Mouse (Mus musculus): ENCODE data around the gene Lrrtm1.
A peak's percentile ranks its signal among the peaks of the same experiment; 100 is the strongest.

Lrrtm1 gene

GRCm38 (mm10) chr6:77242601-77243406, at the start of gene Lrrtm1:
Gene Lrrtm1, plus strand, starts transcription at chr6:77242689.
- DNase-seq (ENCODE audit: extremely low spot score, low spot score): peak; percentile 74

- DNase-seq (ENCODE audit: extremely low spot score, low spot score): no peak
These were observed 45.8 kb upstream of the Lrrtm1 start for GRCm38 (mm10) chr6:77196650-77197049.

- no peak for DNase-seq (ENCODE audit: extremely low spot score, low spot score)
These were observed 43.1 kb upstream of the Lrrtm1 start for GRCm38 (mm10) chr6:77199375-77199774.

GRCm38 (mm10) chr6:77209183-77209582, 33.3 kb upstream of the Lrrtm1 start:
- no peak for DNase-seq (ENCODE audit: extremely low spot score, low spot score)

- DNase-seq (ENCODE audit: extremely low spot score, low spot score): no peak
These were observed 32.6 kb upstream of the Lrrtm1 start for GRCm38 (mm10) chr6:77209929-77210328.

- DNase-seq (ENCODE audit: extremely low spot score, low spot score): peak; percentile 28
These were observed 28.6 kb upstream of the Lrrtm1 start for GRCm38 (mm10) chr6:77213757-77214409.

GRCm38 (mm10) chr6:77215322-77215721, 27.2 kb upstream of the Lrrtm1 start:
- DNase-seq (ENCODE audit: extremely low spot score, low spot score): no peak

GRCm38 (mm10) chr6:77218875-77219274, 23.6 kb upstream of the Lrrtm1 start:
- no peak for DNase-seq (ENCODE audit: extremely low spot score, low spot score)

- DNase-seq (ENCODE audit: extremely low spot score, low spot score): no peak
These were observed 21.7 kb upstream of the Lrrtm1 start for GRCm38 (mm10) chr6:77220776-77221175.

- DNase-seq (ENCODE audit: extremely low spot score, low spot score): no peak
These were observed 19.4 kb upstream of the Lrrtm1 start for GRCm38 (mm10) chr6:77222849-77223638.

- DNase-seq (ENCODE audit: extremely low spot score, low spot score): no peak
These were observed 2.1 kb upstream of the Lrrtm1 start for GRCm38 (mm10) chr6:77240426-77240825.

GRCm38 (mm10) chr6:77243541-77244231, 1.2 kb downstream of the Lrrtm1 start:
- peak; percentile 71 for DNase-seq (ENCODE audit: extremely low spot score, low spot score)

- DNase-seq (ENCODE audit: extremely low spot score, low spot score): no peak
These were observed 11.0 kb downstream of the Lrrtm1 start for GRCm38 (mm10) chr6:77253480-77253879.

GRCm38 (mm10) chr6:77256348-77256747, 13.9 kb downstream of the Lrrtm1 start:
- no peak for DNase-seq (ENCODE audit: extremely low spot score, low spot score)

- DNase-seq (ENCODE audit: extremely low spot score, low spot score): no peak
These were observed 15.0 kb downstream of the Lrrtm1 start for GRCm38 (mm10) chr6:77257358-77258105.

- no peak for DNase-seq (ENCODE audit: extremely low spot score, low spot score)
These were observed 22.7 kb downstream of the Lrrtm1 start for GRCm38 (mm10) chr6:77265163-77265562.

- DNase-seq (ENCODE audit: extremely low spot score, low spot score): no peak
These were observed 36.3 kb downstream of the Lrrtm1 start for GRCm38 (mm10) chr6:77278794-77279193.

GRCm38 (mm10) chr6:77286317-77286716, 43.8 kb downstream of the Lrrtm1 start:
- DNase-seq (ENCODE audit: extremely low spot score, low spot score): no peak

GRCm38 (mm10) chr6:77288402-77288801, 45.9 kb downstream of the Lrrtm1 start:
- no peak for DNase-seq (ENCODE audit: extremely low spot score, low spot score)

- DNase-seq (ENCODE audit: extremely low spot score, low spot score): no peak
These were observed 48.9 kb downstream of the Lrrtm1 start for GRCm38 (mm10) chr6:77291415-77291814.

GRCm38 (mm10) chr6:77301305-77301704, 58.8 kb downstream of the Lrrtm1 start:
- DNase-seq (ENCODE audit: extremely low spot score, low spot score): no peak
